Mouse (Mus musculus) right cerebral cortex, adult 18-20 months (tissue): ENCODE measurements around the gene Gm6509.
"Not testable (repeated sequence)": the region's sequence is repeated elsewhere in the genome, so short reads cannot be mapped to it uniquely, and the experiment has no call there.

Experiments used
- DNase-seq: peaks from one replicate; pipeline ENCODE4 v3.0.0; 2022; ENCODE audit warnings: mixed read lengths

Gene Gm6509

DNA sequence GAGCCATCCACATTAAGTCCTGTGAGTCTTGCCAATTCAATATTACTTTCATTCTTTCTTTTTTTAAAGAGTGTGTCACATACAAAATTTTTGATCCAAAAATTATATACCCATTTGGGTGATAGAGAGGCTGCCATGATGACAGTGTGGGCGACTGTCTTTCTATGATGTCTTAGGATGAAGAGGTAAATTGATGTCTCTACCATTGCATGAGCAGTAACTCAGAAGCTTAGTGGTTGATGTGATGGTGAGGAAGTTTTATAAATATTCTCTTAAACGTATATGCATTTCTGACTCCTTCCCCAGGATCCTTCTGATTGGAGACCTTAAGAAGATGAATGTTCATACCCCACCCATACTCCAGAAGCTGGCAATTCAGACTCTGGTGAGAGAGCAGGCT, at the start of gene Gm6509:
Gm6509 (plus strand) TSS at position 301 of the 400 bp plus-strand sequence.
- not testable (repeated sequence) for DNase-seq

DNA sequence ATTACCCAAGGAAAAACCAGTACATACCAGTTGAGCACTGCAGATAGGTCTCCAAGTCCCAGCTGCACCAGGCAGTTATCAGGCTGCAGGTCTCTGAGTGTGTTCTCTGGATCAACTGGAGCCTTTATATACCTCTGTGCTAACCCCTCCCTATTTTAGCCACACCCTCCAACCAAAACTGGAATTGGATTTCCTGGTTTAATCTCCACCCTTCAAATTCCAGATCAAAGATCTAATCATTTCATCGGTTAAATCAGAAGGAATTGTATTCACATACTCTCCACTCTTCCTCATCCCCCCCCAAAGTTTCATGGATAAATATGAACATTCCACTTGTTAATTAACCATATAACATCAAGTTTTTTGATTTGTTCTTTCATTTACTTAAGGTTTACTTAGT, 7.5 kb upstream of the Gm6509 start, which contains the start of gene Gm3147:
Gm3147 (minus strand) TSS at position 101 of the 400 bp plus-strand sequence.
- not testable (repeated sequence) for DNase-seq

DNA sequence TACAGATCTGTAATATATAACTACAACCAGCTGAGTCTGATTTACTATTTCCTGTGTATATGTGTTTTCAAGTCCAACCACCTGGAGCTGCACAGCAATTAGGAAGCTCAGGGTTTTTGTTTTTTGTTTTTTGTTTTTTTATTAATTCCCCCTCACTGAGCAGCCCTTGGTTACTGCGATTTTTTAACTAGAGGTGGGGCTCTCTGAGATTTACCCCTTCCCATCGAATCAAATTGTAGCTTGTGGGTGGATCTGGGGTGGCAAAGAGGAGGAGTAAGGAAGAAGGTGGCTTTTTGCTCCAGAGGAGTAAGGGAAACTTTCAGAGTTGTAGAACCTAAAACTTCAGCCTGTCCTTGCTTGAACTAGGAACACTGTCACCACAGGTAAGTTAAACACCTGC, 24.3 kb downstream of the Gm6509 start, which contains the start of gene Gm6205:
Gm6205 (plus strand) TSS at position 301 of the 400 bp plus-strand sequence.
- not testable (repeated sequence) for DNase-seq
